Mouse (Mus musculus) retina, postnatal 7 days (tissue): Measurements from ENCODE around the gene Cnbd2.
"Not testable (repeated sequence)": the region's sequence is repeated elsewhere in the genome, so short reads cannot be mapped to it uniquely, and the experiment has no call there.

Experiments used
- DNase-seq: peaks from one replicate; pipeline ENCODE4 v3.0.0-alpha.2; 2012; ENCODE audit warnings: low read depth, low spot score

Gene Cnbd2

GRCm38 (mm10) chr2:156381350-156381749 is 69.3 kb downstream of the Cnbd2 start:
- no peak for DNase-seq

- peak; percentile 58 for DNase-seq
Measured at GRCm38 (mm10) chr2:156392461-156393154, 80.5 kb downstream of the Cnbd2 start.

- no peak for DNase-seq
Measured at GRCm38 (mm10) chr2:156393155-156393828, 81.2 kb downstream of the Cnbd2 start.

GRCm38 (mm10) chr2:156394282-156394681 is 82.2 kb downstream of the Cnbd2 start:
- no peak for DNase-seq

GRCm38 (mm10) chr2:156396096-156396495 is 84.0 kb downstream of the Cnbd2 start:
- no peak for DNase-seq

DNA sequence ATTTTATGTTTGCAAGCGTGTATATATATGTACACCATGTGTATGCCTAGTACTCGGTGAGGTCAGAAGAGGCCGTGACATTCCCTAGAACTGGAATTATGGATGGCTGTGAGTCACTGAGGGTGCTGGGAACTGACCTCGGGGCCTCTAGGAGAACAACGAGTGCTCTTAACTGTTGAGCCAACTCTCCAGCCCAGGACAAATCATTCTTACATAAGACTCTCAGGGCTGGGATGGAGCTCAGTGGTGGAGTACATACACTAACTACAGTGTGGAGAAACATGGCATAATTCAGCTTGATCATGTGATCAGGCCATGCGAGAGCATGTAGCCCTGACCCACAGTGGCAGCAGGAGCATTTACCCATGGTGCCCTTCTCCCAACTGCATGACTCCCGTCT is 85.9 kb downstream of the Cnbd2 start:
- no peak for DNase-seq

GRCm38 (mm10) chr2:156399485-156399884 is 87.4 kb downstream of the Cnbd2 start:
- no peak for DNase-seq

DNA sequence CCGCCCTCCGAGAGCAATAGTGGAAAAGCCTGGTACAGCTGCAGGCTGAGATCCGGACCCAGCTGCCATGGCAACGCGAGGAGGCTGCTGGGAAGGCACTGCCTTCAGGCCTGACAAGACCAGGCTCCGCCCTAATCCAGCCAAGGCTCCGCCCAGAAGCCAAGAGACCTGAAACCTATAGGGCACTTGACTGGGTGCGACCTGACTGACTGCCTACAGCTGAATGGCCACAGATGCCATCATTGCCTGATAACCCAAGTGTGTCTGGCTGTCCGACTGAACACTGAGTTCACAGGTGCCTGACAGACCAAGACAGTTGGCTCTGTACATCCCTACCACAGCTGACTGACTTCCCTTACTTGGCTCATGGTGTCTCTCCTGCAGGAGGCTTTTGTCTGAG is 89.2 kb downstream of the Cnbd2 start:
- peak; percentile 66 for DNase-seq

GRCm38 (mm10) chr2:156402036-156402435 is 89.9 kb downstream of the Cnbd2 start:
- no peak for DNase-seq

GRCm38 (mm10) chr2:156406987-156407386 is 94.9 kb downstream of the Cnbd2 start:
- DNase-seq: no peak

- DNase-seq: no peak
Measured at GRCm38 (mm10) chr2:156408168-156408567, 96.1 kb downstream of the Cnbd2 start.

DNA sequence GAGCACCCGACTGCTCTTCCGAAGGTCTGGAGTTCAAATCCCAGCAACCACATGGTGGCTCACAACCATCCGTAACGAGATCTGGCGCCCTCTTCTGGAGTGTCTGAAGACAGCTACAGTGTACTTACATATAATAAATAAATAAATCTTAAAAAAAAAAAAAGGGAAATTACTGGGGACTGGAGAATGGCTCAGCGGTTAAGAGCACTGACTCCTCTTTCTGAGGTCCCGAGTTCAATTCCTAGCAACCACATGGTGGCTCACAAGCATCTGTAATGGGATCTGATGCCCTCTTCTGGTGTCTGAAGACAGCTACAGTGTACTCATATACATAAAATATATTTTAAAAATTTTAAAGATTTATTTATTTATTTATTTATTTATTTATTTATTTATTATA is 99.2 kb downstream of the Cnbd2 start:
- DNase-seq: not testable (repeated sequence)

DNA sequence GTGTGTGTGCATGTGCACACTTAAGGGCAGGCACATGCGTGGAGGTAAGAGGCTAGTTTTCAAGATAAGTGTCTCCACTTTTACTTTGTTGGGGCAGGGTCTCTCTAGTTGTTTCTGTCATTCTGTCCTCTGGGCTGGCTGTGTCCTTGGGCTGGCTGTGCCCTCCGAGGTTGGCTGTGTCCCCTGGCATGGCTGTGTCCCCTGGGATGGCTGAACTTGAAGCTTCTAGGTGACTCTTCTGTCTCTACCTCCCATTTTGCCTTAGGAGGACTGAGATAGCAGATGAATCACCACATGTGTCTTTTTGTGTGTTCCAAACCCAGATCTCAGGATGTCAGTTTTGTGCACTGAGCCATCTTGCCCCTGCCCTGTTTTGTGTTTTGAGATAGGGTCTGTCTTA is 102.9 kb downstream of the Cnbd2 start:
- no peak for DNase-seq

DNA sequence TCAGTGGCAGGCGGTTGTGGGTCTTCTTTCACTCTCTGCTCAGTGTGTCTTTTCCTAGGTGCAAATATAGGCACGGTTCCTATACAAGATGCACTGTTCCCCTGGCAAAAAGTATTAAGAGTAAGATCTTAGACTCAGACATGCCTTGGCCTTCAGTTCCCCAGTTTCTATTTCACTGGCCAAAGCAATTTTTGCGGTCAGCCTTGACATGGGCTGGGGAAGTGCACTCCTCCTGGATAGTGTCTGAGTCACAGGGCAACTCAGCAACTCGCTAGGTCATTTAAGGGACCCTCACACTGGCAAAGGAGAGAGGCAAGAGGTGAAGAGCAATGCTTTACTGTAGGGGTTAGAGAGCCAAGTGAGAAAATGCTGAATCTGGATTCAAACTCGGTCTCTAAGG is 103.6 kb downstream of the Cnbd2 start:
- DNase-seq: no peak

GRCm38 (mm10) chr2:156417194-156417593 is 105.1 kb downstream of the Cnbd2 start:
- DNase-seq: no peak

GRCm38 (mm10) chr2:156418467-156418866 is 106.4 kb downstream of the Cnbd2 start:
- DNase-seq: no peak

DNA sequence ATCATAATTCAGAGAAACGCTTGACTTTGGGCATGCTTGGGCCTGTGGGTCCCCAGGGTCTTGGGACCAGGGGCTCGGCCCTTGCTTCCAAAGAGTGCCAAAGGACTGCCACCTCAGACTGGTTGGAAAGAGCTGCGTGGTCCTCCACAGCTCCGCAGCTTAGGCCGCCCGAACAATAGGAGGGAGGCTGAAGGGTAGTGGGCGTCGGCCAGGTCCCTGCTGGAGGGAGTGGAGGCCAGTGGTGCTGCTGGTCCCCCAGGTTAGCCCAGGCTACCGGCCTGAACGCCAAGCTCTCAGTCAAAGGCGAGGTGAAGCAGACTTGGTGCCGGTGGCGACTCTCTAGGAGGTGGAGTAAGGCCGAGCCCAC is 108.2 kb downstream of the Cnbd2 start:
- DNase-seq: no peak

GRCm38 (mm10) chr2:156420694-156421380 is 108.7 kb downstream of the Cnbd2 start, which contains the start of gene Epb41l1:
Epb41l1 (plus strand) TSS chr2:156420909.
- DNase-seq: no peak

GRCm38 (mm10) chr2:156421381-156422110 is 109.4 kb downstream of the Cnbd2 start:
- DNase-seq: no peak

DNA sequence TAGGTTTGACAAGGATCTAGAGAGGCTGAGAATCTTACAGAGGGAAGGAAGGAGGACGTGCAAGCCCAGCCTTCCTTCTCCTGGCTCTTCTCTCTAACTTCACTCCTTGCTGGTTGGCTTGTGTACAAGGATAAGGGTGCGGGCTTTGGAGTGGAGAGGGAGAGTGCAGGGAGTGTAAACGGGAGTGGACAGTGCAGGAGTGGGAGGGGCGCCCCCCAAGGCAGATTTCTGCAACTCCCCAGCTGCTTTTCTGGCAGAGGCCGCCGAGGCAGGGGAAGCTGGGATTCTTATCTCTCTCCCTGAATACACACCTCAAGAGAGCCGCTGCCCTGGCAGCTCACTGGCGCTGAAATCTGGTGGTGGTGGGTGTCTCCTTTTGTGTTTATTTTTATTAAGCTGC is 110.5 kb downstream of the Cnbd2 start:
- DNase-seq: no peak

DNA sequence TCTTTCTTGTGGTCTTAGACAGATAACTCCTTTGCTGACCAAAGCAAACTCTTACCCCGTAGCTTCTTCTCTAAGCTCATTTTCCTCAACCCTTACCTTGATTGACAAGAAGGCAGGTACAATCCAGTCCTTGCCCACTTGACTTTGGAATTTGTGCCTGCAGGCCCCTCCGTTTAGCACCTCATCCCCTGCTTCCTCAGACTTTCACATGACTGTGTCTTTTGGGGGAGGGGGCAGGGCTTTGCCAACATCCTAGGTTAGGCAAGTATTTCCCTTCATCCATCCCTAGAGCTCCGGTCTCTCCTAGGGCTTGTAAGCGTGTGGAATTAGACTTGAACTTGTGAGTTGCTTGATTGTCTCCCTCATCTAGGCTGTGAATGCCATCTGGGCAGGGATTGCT is 111.6 kb downstream of the Cnbd2 start:
- DNase-seq: no peak
